Mouse (Mus musculus): ENCODE measurements at regions not wholly inside any gene's neighbourhood (a gene's known extent, or its start where the extent isn't known, plus 50 kb on each side); places are given as distances from the start of the nearest gene placed in this dataset.

DNA sequence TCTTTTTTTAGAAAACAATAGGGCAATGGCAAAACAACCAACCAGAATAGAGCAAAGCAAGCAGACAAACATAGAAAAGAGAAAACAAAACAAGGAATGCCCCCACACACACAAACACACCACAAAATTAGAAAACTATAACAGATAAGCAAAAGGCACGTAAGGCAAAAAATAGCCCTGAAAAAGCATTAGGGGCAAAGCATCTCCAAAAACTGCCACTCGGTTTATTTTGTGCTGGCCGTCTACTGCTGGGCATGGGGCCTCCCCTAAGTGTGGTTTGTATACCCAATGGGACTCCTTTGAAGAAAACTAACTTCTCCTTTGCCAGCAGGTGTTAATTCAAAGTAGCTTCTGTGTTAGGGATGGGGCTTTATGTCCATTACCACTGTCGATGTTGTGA, 53.4 kb upstream of the Sec61g start:
- TF ChIP-seq CTCF (IDR thresholded peaks at IDR 0.05; ENCODE audit: insufficient read depth, low read depth, low read length) (no peak), POLR2A (IDR thresholded peaks at IDR 0.05; ENCODE audit: insufficient read depth, low read depth, low read length) (no peak)
